Mouse (Mus musculus) CH12.LX (cell line): Measurements from ENCODE around the gene Ttc39b.

Experiments
- BHLHE40 ChIP-seq: IDR thresholded peaks from 2 replicates; pipeline ENCODE4 v1.6.1; 2011; ENCODE audit warnings: mild to moderate bottlenecking, low read depth, low read length, improper control_type of control experiment
- CTCF ChIP-seq, 2 experiments: IDR thresholded peaks in 1 of 2; conservative IDR thresholded peaks in 1 of 2; 2 replicates each; pipeline ENCODE4 v1.5.1; 2011 to 2012; ENCODE audit warnings: low read depth in 2 of 2, low read length in 2 of 2, improper control_type of control experiment in 1 of 2, inconsistent platforms in 1 of 2, mild to moderate bottlenecking in 1 of 2, moderate library complexity in 1 of 2
- E2F4 ChIP-seq: IDR thresholded peaks from 2 replicates; pipeline ENCODE4 v1.6.1; 2011; ENCODE audit warnings: low read depth, low read length, improper control_type of control experiment; ENCODE audit not compliant: insufficient replicate concordance
- EP300 ChIP-seq: IDR thresholded peaks from 2 replicates; pipeline ENCODE4 v1.6.1; 2011; ENCODE audit warnings: low read length, improper control_type of control experiment
- HCFC1 ChIP-seq: IDR thresholded peaks from 2 replicates; pipeline ENCODE4 v1.6.1; 2012; ENCODE audit warnings: low read depth, mild to moderate bottlenecking, inconsistent platforms, low read length, improper control_type of control experiment
- MAX ChIP-seq: IDR thresholded peaks from 2 replicates; pipeline ENCODE4 v1.6.1; 2011; ENCODE audit warnings: low read length, improper control_type of control experiment
- MEF2A ChIP-seq: IDR thresholded peaks from 2 replicates; pipeline ENCODE4 v1.6.1; 2014; ENCODE audit warnings: low read depth, mild to moderate bottlenecking, inconsistent platforms, low read length, improper control_type of control experiment, borderline replicate concordance
- POLR2A ChIP-seq: IDR thresholded peaks from 2 replicates; pipeline ENCODE4 v1.6.1; 2011; ENCODE audit warnings: low read depth, mild to moderate bottlenecking, improper control_type of control experiment, low read length
- POLR2AphosphoS2 ChIP-seq: IDR thresholded peaks from 2 replicates; pipeline ENCODE4 v1.6.1; 2011; ENCODE audit warnings: low read depth, low read length, improper control_type of control experiment
- SIN3A ChIP-seq: IDR thresholded peaks from 2 replicates; pipeline ENCODE4 v1.6.1; 2012; ENCODE audit warnings: low read length, improper control_type of control experiment, inconsistent platforms
- ZC3H11A ChIP-seq: IDR thresholded peaks from 2 replicates; pipeline ENCODE4 v1.6.1; 2012; ENCODE audit warnings: low read depth, mild to moderate bottlenecking, inconsistent platforms, low read length, improper control_type of control experiment
- ZNF384 ChIP-seq: IDR thresholded peaks from 2 replicates; pipeline ENCODE4 v1.6.1; 2012; ENCODE audit warnings: low read depth, low read length, improper control_type of control experiment, inconsistent platforms

DNA sequence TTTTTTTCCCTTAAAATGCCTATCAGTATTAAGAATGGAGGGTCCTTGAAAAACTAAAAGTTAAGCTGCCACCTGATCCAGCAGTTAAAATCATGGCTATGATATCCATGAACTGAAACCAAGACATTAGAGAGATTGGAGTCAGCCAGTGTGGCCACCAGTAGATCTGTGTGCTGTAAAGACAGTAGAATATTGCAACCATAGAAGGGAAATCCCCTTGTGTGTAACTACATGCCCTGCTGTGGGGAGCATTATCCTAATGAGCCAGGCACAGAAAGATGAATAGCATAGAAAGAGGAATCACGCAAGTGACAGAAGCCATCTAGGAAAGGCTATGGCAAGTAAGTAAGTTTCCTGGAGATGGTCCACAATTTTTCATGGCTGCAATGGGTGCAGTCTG is 24.9 kb upstream of the Ttc39b start:
- TF ChIP-seq E2F4 (no peak), CTCF (conservative IDR thresholded peaks at IDR 0.05 in 1 of 2, IDR thresholded peaks at IDR 0.05 in 1 of 2; ENCODE audit: low read depth in 2 of 2, low read length in 2 of 2) (no peak), EP300 (0 out of 2 replicates have a peak, but pooled peaks have one; percentile 36), POLR2A (no peak), ZNF384 (peak; percentile 41; the same call in 1 of the 2 replicates), POLR2AphosphoS2 (no peak), HCFC1 (no peak), BHLHE40 (no peak), SIN3A (no peak), MEF2A (no peak), ZC3H11A (no peak), MAX (no peak)
